Mouse (Mus musculus): ENCODE measurements around the gene Fhit.
"Not testable (repeated sequence)": the region's sequence is repeated elsewhere in the genome, so short reads cannot be mapped to it uniquely, and the experiment has no call there.

Fhit gene

DNA sequence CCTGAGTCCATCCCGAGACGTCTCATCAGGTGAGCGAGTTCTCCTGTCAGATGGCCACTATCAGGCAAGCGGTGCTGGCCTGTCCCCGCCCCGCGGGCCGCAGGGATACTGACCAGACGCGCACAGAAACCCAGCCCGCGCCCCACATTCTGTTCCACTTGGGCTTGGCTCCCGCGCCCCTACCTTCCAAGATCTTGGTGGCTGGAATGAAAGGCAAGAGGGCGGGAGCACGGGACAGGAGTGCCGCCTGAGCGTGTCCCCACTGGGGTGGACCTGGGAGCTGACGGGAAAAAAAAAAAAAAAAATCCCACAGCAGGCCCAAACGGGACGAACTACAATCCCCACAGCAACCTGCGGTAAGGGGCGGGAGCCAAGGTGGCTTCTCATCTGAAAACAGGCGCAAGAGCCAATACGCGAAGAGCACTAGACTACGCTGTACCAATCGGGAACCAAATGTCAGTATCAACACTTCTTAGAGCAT is at the start of gene Fhit:
TSS of gene Fhit (minus strand) at position 285 of the 481 bp plus-strand sequence.
- peak; percentile 97 for DNase-seq (ENCODE audit: low read depth, low spot score)

DNA sequence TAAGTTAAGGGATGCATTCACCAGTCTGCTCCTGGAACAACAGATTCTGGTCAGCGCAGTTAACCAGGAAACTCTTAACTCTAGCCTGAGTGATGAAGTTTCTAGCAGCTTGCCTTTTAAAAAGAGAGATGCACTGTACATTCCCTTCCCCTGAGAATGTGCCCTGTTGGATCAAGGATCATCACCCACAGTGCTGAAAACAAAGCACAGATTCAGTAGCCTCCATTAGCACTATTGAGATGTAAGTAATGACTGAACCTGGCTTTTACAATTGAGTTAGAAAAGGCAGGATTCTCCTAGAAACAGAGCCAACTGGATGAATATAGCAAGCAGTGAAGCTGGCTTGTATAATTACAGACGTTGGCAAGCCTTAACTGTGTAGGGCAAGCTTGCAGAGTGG is 45.0 kb upstream of the Fhit start:
- DNase-seq (ENCODE audit: low read depth, low spot score): no peak

DNA sequence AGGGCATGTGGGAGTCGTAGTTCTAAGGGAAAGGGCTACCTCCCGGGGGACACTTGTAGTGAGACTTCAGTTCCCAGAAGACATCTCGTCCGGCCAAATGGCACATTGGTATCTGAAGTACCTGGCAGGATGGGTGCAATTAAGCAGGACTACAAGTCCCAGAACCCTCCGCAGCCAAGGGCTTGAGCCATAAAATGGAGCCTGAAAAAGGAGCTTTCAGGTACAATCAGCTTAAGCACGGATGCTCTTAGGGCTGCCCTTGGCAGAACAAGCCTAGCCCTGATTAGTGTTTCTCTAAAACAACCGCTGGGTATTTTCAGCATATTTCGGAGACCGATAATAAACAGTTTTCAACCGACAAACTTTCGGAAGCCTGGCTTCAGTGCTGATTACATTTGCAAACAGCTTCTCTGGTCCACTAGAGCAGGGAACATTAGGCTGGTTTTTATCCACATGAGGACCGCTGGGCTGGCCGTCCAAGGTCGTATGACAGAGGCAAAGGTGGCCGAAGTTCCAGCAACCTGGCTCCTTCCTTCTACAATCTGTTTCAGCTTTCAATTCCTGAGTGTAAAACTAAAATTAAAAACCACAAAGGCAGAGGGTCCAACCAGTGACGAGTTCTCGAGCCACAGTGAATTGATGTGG is 907 bp downstream of the Fhit start:
- peak; percentile 97 for DNase-seq (ENCODE audit: low read depth, low spot score)

DNA sequence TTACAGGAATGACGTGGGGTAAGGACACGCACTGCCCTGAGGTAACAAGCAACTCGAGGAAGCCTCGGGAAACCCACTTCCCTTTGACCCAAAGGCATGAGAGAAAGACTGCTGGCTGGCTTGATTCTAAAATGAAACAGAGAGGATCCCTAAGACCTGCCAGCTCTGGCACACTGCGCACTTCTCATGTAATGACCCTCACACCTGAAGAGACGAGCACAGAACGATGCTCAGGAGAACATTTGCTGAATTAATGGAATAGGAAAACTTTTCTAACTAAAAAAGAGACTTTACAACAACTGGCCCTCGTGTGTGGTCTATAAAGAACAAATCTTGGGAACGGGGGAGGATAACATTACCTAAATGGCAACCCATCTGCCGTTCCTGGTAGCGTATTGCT is 2.2 kb downstream of the Fhit start:
- peak; percentile 28 for DNase-seq (ENCODE audit: low read depth, low spot score)

DNA sequence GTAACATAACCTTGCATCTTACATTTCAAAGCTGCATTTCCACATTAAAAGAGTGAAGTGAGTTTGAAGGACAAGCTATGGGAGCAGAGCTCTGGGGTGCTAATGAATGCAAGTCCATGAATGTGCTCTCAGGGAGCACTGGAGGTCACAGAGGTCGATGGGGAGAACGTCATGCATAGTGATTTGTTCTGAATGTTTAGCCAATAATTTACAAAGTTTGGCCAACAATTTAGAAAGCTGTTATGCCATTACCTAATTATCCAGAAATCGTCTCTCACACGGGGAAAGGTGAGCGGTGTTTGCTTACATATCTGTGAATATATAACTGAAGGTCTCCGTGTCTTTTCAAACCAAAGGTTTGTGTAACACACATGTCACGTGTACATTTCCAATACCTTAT is 2.8 kb downstream of the Fhit start:
- DNase-seq (ENCODE audit: low read depth, low spot score): no peak

DNA sequence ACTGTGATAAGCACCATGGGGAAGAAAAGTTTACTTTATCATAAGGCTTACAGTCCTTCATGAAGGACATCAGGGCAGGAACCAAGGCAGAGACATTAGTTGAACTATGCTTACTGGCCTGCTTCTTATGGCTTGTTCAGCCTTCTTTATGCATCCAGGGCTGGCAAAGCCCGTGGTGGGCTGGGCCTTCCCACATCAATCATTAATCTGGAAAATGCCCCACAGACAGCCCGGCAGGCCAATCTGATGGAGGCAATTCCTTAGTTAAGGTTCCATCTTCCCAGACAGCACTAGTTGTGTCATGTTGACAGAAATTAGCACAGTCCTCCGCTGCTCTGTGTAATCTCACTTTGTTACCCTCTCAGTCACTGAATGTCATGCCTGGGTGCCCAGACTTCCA is 4.1 kb downstream of the Fhit start:
- no peak for DNase-seq (ENCODE audit: low read depth, low spot score)

DNA sequence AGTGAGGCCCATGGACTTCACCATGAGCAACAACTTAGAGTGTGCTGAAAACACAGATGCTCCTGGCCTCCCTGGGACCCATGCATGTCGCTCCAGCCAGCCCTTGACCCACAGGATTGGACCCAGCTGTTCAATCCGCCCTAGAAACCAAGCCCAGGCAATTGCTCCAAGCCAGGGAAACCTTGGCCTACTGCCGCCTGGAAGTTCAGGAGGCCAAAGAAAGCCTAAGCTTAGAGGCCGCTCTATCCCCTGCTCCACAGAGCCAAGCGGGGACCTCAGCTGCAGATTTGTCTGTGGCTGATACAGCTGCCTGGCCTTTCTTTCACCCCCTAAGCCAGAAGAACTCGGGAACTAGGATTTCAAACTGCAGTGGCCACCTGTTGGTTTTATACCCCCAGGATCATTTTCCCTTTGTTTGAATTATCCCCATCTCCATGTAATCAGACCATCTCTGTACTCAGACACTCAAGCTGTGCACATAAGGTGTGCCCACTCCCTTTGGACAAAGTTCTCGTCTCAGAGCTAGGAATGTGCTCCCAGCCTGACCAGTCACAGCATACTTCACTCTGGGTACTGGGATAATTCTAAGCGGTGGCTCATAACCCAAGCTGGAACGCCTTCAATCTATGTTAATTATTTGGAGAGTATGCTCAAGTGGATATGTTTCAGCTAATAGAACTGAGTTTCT is 10.1 kb downstream of the Fhit start:
- no peak for DNase-seq (ENCODE audit: low read depth, low spot score)

DNA sequence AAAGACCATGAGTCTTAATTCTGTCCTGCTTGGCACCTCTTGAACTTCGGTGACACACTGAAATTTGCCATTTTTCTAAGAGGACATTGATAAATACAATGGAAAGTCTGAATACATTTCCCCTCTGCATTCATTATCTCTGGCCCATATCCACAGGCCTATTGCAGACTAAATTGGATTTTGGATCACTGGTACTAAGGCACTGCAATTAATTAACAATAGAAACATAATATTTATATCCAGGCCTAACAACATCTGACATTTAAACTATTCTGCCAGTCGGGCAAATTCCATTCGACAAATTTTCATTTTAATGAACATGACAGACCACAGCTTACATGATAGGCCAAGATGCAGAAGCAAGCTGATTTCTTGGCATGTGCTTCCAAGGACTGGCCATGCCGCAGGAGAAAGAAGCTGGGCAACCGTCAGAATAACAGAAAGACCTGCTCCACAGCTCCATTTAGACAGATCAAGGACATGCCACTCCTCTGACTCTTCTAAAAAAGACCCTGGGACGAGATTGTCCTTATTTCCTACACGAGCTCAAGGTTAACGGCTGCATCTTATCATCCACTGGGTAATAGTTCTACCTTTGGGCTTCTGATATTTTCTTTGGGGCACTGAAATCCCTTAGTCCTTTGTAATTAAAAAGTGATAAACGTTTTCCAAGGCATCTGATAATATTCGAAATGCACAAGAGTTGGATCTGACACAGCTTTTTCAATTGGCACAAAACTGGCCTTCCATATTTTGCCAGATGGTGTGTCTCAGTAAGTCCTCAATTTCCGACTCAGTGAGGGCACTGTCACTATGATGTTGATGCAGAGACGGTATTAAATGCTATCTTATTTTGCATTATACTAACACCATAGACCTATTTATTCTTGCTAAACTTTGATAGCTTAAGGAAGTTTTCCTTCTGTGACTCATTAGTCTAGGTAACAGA is 27.8 kb downstream of the Fhit start:
- no peak for DNase-seq (ENCODE audit: low read depth, low spot score)

DNA sequence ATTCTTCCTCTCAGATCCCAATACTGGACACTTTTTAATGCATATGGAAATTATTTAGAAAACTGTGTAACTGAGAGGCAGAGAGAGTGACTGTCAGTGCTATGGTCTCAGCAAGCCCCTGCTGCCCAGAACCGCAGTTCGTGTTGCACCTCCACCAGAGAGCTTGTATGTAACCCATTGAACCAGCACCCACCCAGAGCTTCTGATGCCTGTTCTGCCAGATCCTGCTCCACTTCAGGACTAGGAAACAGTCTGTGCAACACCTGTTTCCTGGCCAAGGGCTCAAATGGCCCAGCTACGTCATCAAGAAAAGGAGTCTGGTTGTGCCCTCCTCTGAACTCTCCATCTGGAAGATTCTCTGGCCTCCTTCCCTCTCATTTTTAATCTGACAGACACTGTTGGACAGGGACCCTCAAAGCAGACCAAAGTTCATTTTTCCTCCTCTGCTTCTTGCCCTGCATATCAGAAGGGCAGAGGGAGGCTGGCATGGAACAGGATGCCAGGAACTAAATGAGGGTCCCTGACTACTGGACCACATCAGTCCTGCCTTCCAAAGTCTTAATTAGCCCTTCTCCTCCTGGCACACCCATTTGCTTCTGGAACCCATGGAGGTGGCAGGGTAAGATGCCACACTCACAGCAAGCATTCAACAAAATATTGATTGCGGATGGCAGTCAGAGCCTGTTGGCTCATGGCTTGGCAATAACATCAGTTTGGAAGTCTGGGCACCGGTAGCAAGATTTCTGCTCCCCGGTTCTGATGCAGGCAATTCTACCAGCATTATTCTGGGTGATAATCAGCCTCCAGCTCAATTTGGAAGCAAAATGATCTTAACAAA is 29.0 kb downstream of the Fhit start:
- DNase-seq (ENCODE audit: low read depth, low spot score): no peak

DNA sequence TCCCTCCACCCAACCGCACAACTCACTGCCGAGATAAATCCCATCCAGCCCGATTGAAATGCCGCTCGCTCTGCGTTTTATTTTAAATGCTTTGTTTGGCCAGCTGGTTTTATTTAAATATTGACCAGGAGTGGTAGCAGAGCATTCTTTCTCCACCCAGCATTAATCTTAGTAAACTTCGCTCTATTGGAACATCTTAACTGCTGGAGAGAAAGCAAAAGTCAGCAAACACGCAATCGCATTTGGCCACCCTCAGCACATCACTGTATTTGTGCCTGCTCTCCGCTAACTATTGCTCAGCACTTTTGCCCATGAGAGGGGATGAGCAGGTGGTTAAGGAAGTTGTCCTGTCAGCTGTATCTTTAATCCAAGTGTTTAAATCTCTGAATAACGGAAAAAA is 36.7 kb downstream of the Fhit start:
- no peak for DNase-seq (ENCODE audit: low read depth, low spot score)

DNA sequence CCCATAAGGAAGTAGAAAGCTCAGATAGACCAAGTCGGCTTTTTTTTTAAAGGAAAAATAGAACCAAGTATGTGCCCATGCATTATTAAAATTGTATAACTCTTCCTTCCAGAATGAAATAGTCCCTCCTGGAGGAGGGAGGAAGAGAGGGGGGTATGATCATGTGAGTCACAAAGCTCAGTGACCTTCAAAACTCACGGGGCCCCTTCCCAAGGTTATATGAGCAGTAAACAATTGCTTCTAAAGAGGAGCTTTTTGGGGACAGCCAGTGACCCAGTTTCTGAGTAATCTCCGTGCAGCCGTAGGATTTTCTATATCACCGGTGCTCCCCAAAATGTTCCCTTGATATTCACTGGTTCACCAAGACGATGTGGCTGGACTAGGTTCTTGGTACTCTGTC is 42.8 kb downstream of the Fhit start:
- no peak for DNase-seq (ENCODE audit: low read depth, low spot score)

DNA sequence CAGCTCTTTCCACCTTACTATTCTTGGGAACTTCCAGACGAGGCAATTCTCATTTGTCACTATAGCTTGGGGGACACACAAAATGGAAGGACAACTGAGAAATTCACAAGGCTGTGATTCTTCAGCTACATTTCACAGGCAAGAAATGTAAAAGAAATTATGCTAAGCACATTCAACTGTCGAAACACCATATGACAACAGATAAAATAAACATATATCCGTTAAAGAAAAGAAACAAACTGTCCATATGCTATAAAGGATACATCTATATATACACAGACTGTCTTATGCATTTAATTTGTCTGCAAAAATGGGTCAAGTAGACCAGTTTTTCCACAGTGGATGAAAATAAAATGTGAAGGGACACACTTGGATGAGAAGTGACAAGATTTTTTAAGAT is 76.2 kb downstream of the Fhit start:
- peak; percentile 32 for DNase-seq (ENCODE audit: low read depth, low spot score)

DNA sequence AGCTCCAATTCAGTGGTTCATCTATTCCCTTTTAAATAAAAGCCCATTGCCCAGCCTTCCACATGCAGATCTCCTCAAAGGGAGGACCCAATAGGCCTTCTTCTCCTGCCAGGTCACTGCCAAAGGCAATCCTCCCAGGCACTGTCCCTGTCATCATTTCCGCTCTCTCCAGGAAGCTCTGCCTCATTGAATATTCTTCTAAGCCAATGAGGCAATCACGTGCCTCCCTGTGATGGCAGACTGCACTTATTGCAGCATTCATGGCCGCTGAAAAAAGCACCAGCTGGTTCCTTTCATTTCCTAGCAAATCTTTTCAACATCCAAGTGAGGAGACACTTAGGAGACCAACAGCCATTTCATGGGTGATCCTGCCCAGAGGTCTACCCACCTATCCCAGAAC is 77.9 kb downstream of the Fhit start:
- no peak for DNase-seq (ENCODE audit: low read depth, low spot score)

DNA sequence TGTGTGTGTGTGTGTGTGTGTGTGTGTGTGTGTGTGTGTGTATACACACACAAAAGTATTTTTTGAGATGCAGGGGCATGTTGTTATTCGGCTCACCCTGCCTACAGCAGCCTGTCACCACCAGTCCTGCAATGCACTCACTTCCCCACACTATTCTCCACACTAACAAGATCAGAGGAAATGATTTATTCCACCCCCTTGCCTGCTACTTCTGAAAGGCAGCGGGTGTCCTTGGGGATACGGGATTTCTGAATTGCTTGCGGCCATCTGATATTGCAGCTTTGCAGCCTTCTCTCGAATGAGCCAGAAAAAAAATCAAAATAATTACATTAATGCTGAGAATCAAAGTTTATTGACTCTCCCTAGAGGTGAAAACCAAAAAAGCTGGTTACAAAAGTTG is 78.4 kb downstream of the Fhit start:
- no peak for DNase-seq (ENCODE audit: low read depth, low spot score)

DNA sequence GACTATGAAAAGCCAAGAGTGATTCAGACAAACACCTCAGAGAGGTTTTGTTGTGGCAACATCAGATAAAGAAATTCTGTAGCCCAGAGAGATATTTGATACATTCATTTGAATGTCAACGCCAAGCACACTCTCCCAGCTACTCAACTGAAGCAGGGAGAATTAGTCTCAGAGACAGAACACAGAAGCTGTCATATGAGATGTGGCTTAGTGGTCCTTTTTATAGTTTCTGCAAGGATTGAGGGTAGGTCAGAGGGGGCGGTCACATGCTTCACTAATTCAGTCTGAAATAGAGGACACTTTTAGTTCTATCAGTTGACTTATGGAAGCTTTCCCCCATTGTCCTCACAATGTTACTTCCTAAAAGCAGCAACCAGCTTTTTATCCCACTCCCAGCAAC is 98.2 kb downstream of the Fhit start:
- DNase-seq (ENCODE audit: low read depth, low spot score): no peak

DNA sequence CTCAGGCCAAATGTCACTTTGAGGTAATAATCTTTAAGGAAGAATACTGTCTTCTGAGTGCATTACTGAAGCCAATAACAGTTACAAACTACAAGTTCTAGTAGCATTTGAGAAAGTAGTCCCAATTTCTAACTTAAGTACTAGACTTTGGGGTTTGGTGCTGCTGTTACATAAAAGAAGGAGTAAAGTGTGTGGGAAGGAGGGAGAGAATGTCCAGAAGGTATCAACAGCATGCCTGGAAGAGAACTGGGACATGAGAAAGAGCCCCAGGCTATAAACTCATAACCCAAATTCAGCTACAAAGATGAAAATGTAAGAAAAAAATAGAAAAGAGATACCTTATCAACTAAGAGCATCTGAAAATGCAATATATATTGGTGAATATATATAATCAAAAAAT is 101.6 kb downstream of the Fhit start:
- peak; percentile 58 for DNase-seq (ENCODE audit: low read depth, low spot score)

DNA sequence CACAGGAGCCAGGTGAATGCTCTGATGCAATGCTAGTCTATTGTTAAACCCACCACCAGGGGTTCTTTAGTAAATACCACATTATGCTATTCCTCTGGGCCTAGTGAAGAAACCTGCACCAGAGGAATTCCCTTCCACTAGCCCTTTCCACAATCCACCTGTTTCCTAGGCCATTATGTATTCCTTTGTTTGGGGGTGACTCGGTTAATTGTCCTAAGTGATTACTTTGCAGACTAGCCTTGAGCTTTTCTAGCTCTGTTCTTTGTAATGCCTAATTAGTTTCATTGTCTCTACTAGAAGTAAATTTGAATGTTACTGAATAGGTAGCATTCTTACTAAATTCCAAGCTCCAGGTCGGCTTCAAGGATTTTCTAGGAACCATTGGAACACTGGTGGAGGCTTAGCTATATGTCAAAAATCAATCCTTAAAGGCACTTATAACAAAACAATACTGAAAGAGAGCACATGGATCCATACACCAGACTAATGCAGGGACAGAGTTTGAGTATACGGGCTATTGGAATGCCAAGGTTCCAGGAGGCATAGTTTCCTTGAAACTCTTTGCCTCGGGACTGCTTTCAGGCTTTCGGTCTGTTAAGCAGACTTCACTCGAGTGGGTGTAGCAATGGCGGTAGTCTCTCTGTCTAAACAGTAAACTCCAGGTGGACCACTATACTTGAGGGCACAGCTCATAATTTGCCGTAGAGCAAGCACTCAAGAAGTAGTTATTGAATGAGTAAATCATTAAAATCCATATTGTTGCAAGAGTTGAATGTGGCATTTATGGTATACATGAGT is 122.1 kb downstream of the Fhit start:
- DNase-seq (ENCODE audit: low read depth, low spot score): not testable (repeated sequence)

DNA sequence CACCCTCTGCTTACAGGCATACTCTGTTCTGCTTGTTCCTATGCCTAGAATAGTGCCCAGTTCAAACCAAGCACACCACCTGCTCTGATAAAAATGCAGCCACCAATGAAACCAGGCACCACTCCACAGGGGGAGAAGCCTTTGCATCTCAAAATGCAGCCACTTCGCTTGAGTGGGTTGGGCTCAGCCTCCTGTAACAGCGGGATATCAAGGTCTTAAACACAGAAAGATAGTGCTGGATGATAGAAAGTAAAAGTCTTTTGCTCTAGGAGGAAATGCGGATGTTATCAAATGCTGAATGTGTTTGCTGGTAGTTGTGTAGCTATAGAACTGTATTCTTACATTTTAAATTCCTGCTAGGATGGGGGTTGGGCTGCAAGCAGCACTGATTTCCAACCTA is 140.4 kb downstream of the Fhit start:
- DNase-seq (ENCODE audit: low read depth, low spot score): no peak

DNA sequence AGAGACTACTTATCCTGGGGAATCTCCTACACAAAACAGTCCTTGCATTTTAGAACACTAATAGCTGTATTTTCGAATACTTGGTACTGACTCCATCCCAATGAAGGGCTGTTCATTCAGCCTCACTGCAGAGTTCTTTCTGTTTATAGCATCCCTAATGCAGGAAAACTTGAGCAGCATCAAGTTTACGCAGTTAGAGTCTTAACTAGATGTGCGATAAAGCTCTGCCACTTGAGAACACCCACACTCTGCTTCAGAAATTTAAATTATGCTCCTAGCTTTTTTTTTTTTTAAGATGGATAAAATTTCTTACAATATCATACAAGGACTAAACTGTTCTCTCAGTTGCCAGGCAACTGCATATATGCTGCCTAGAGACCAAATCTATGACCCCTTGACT is 183.2 kb downstream of the Fhit start:
- DNase-seq (ENCODE audit: low read depth, low spot score): peak; percentile 62

DNA sequence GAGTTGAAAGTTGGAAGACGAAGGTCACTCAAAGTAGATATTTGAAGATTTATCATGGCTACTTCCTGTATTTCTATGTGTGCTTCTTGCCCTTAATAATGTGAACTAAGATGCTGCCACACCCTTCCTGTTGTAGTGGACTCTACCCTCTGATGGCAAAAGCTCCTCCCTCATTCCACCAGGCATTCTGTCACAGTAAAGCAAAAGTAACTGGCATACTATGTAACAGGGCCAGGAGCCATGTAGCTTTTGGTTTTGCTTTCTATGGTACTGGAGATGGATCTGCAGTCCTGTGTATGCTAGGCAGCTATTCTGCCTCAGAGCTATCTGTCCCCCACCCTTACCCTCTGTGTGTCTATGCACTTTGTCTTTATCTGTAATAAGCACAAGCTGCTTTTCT is 220.2 kb downstream of the Fhit start:
- DNase-seq (ENCODE audit: low read depth, low spot score): no peak

DNA sequence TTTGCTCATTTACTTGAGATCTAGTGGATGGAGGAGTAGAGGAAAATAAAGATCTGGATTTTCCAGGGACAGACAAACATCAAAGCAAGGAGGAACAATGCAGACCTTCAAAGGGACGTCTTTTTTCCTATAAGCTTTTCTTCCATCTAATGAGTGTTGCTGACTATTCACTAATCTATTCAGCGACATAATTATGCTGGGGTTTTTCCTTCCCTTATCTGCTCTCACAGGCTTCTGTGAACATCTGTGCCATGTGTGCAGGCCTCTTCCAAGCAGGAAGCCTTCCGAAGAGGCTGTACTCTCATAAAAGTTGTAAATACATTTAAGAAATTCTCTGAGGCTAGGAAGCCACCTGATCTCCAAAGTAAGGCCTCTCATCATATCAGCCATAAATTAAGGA is 228.2 kb downstream of the Fhit start:
- DNase-seq (ENCODE audit: low read depth, low spot score): no peak
